Mouse (Mus musculus) inflammation-experienced regulatory T-cells, adult 16 weeks (primary cell): ENCODE measurements around the gene Vmn1r224. TPM values are rescaled to one million over a fixed set of nuclear protein-coding genes. Genes with fewer than 3 reads are reported as not detected.

ENCODE experiments used
- polyA plus RNA-seq: library from polyadenylated mRNA; unstranded; fragments of 100-300 nt; shearing (Covaris generic); gene quantifications from one replicate; pipeline ENCODE4 v1.2.1, GENCODE M21; 2017

The Vmn1r224 gene
- polyA plus RNA-seq: not detected

DNA sequence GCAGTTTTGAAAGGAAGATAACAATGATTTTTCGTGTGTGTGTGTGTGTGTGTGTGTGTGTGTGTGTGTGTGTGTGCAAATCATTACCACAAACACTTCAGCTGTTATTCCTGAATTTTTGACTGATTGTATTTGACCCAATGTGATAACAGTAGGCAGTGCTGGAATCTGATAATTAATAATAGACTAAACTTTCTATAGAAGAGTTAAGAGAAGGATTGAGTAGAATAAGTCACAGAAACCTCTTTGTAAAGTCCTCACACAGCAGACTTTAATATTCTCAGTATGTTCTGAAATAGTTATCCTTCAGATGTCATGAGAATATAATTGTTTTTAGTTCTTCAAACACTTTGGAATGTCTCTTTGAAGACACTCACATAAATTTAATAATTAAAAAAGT lies at the start of gene Vmn1r224:
Gene Vmn1r224 (plus strand): TSS at position 301 of the 400 bp plus-strand sequence.

Other genes with a start within 250 kb of the Vmn1r224 start
- not detected for gene Fpr-rs6, start 231.0 kb upstream of the Vmn1r224 start, polyA plus RNA-seq
- not detected for gene Vmn2r105, start 179.1 kb upstream of the Vmn1r224 start, polyA plus RNA-seq
- gene Vmn2r106, start 128.6 kb upstream of the Vmn1r224 start, polyA plus RNA-seq: not detected
- gene Vmn2r107, start 68.9 kb upstream of the Vmn1r224 start, polyA plus RNA-seq: not detected
- not detected for gene Vmn2r108, start 67.2 kb downstream of the Vmn1r224 start, polyA plus RNA-seq
- gene Vmn1r225, start 84.0 kb downstream of the Vmn1r224 start, polyA plus RNA-seq: not detected
- not detected for gene Vmn2r109, start 150.6 kb downstream of the Vmn1r224 start, polyA plus RNA-seq
- 0.05 TPM for gene Vmn2r110, start 182.3 kb downstream of the Vmn1r224 start, polyA plus RNA-seq
- gene Fpr-rs3, start 210.7 kb downstream of the Vmn1r224 start, polyA plus RNA-seq: not detected